Comparison of ENCODE assay signal across 15 mouse cellular contexts in genomic region chr5:117330457-117330856, GRCm38 (mm10). TPM values are rescaled to one million over a fixed set of nuclear protein-coding genes. Genes with fewer than 3 reads are reported as not detected.
DNase-seq lines count a peak whose midpoint lies in the region; TF ChIP-seq lines count a peak whose summit lies in the region.
"Had no signal": no experiment of that assay in that cellular context is flagged by ENCODE, and none has a peak within 500 bp of the region (broad histone marks: within the 10 kb centered on the region; RNA-seq: fewer than 3 reads in every experiment).

No protein-coding gene starts in this region.

- H3K27ac ChIP-seq in gastrocnemius, adult 2 months: no peak overlapping the region
- H3K27ac ChIP-seq: limb, embryonic 15.5 days; macrophage; midbrain, embryonic 15.5 days had no signal

- peak; percentile 11 for DNase-seq in gastrocnemius, adult 2 months
- no peak for DNase-seq in gastrocnemius, postnatal 25 days
- peak; percentile 44 for DNase-seq in ZHBTc4 (ENCODE audit: low read depth, low spot score)
- peak; percentile 73 to 84 for DNase-seq in lung, adult 18-20 months
- peak; percentile 77 for DNase-seq in lung, postnatal 36 days
- no peak for DNase-seq in layer of hippocampus, adult 8-10 months (ENCODE audit: low spot score in 2 of 2)
- no peak for DNase-seq in embryo, embryonic 9.5 days (ENCODE audit: extremely low spot score)
- DNase-seq in heart, postnatal 4 days: no peak
- DNase-seq: adrenal gland, adult 8-10 months; cerebellum, adult 18-20 months; layer of hippocampus, adult 9-11 months; right cerebral cortex, postnatal 4 days had no signal

- no peak overlapping the region for H3K4me3 ChIP-seq in gastrocnemius, adult 2 months
- H3K4me3 ChIP-seq: limb, embryonic 15.5 days; midbrain, embryonic 15.5 days had no signal

- intact Hi-C loops in gastrocnemius, adult 2 months (cut with DNase I): no loop called here

- no peak for TF ChIP-seq CTCF in gastrocnemius, adult 2 months (IDR thresholded peaks at IDR 0.05)

RNA-seq across cellular contexts. Expression of gene Vsig10, which starts 11.6 kb away (rescaled TPM):
- 1 to 10 TPM; 5.2 to 5.3 TPM for total RNA-seq in gastrocnemius, adult 2 months (2021)
- total RNA-seq in gastrocnemius, postnatal 25 days (2021): 1 to 10 TPM; 5.0 to 5.5 TPM
- 1 to 10 TPM; 2.1 to 4.8 (median 3.0) TPM for total RNA-seq in layer of hippocampus, adult 8-10 months (2022)
- 10 to 100 TPM; 12.3 to 18.6 TPM for total RNA-seq in heart, postnatal 4 days (2021)

RNA-seq across cellular contexts. Expression of gene Wsb2, which starts 26.6 kb away (rescaled TPM):
- total RNA-seq in gastrocnemius, adult 2 months (2021): 10 to 100 TPM; 88.0 to 97.7 TPM
- 10 to 100 TPM; 75.4 to 83.4 TPM for total RNA-seq in gastrocnemius, postnatal 25 days (2021)
- total RNA-seq in layer of hippocampus, adult 8-10 months (2022): 100 to 1,000 TPM; 228 to 259 (median 247) TPM
- total RNA-seq in heart, postnatal 4 days (2021): 100 to 1,000 TPM; 124 to 127 TPM

RNA-seq across cellular contexts. Expression of gene Pebp1, which starts 43.0 kb away (rescaled TPM):
- 100 to 1,000 TPM; 333 to 344 TPM for total RNA-seq in gastrocnemius, adult 2 months (2021)
- total RNA-seq in gastrocnemius, postnatal 25 days (2021): 100 to 1,000 TPM; 289 to 323 TPM
- total RNA-seq in layer of hippocampus, adult 8-10 months (2022): 100 to 1,000 TPM; 650 to 713 (median 683) TPM
- total RNA-seq in heart, postnatal 4 days (2021): 100 to 1,000 TPM; 395 to 401 TPM

RNA-seq across cellular contexts. Expression of gene Rfc5, which starts 58.4 kb away (rescaled TPM):
- 1 to 10 TPM in 1 of 2 experiments, under 1 TPM in 1; 0.84 to 1.1 TPM for total RNA-seq in gastrocnemius, adult 2 months (2021)
- 1 to 10 TPM in 1 of 2 experiments, under 1 TPM in 1; 1.00 to 2.7 TPM for total RNA-seq in gastrocnemius, postnatal 25 days (2021)
- total RNA-seq in layer of hippocampus, adult 8-10 months (2022): 10 to 100 TPM; 12.2 to 18.4 (median 16.2) TPM
- 10 to 100 TPM; 26.5 to 30.3 TPM for total RNA-seq in heart, postnatal 4 days (2021)

Comparison
In these comparisons a context has a peak if more than half of its experiments do, and no peak if none do; other contexts are left out.
1. DNase-seq: peak in gastrocnemius, adult 2 months (single experiment), ZHBTc4 (single experiment), lung, adult 18-20 months (2 of 2) and lung, postnatal 36 days (single experiment); none in gastrocnemius, postnatal 25 days (single experiment), layer of hippocampus, adult 8-10 months (0 of 2), embryo, embryonic 9.5 days (single experiment) and heart, postnatal 4 days (single experiment).